Mouse (Mus musculus) neural tube, embryonic 14.5 days (tissue): ENCODE results near the gene Higd1a. TPM values are rescaled to one million over a fixed set of nuclear protein-coding genes. Genes with fewer than 3 reads are reported as not detected.

Experiments used
- ATAC-seq: fragments of 200-750 bp; cut with Nextera tagmentation; 2 replicates; pipeline ENCODE4 v1.8.0; 2017; ENCODE audit warnings: low read depth, mild to moderate bottlenecking, moderate TSS enrichment, moderate library complexity
- H3K27ac ChIP-seq: fragments of 300-500 bp; sonication (generic); 2 replicates; pipeline ENCODE4 v1.5.1; 2014; ENCODE audit warnings: low read depth, mild to moderate bottlenecking, control low read depth, low read length, moderate library complexity, mixed read lengths
- H3K27me3 ChIP-seq: fragments of 300-500 bp; sonication (generic); 2 replicates; pipeline ENCODE4 v1.6.1; 2014; ENCODE audit warnings: low read length; ENCODE audit not compliant: control insufficient read depth, insufficient read depth
- H3K36me3 ChIP-seq: fragments of 300-500 bp; sonication (generic); 2 replicates; pipeline ENCODE4 v1.6.1; 2014; ENCODE audit warnings: low read length, mixed read lengths; ENCODE audit not compliant: control insufficient read depth, insufficient read depth
- H3K4me1 ChIP-seq: fragments of 300-500 bp; sonication (generic); 2 replicates; pipeline ENCODE4 v1.6.1; 2014; ENCODE audit warnings: low read length; ENCODE audit not compliant: control insufficient read depth, insufficient read depth
- H3K4me2 ChIP-seq: fragments of 300-500 bp; sonication (generic); 2 replicates; pipeline ENCODE4 v1.6.1; 2014; ENCODE audit warnings: mild to moderate bottlenecking, low read depth, low read length, control low read depth
- H3K4me3 ChIP-seq: fragments of 300-500 bp; sonication (generic); 2 replicates; pipeline ENCODE4 v1.5.1; 2014; ENCODE audit warnings: low read depth, low read length, control low read depth, mixed read lengths
- H3K9ac ChIP-seq: fragments of 300-500 bp; sonication (generic); replicated peaks from 2 replicates; pipeline ENCODE4 v1.6.1; 2014; ENCODE audit warnings: low read depth, mild to moderate bottlenecking, control low read depth, low read length, mixed read lengths
- H3K9me3 ChIP-seq: fragments of 300-500 bp; sonication (generic); 2 replicates; pipeline ENCODE4 v1.6.1; 2016; ENCODE audit warnings: low read length; ENCODE audit not compliant: control insufficient read depth
- WGBS: fragments of 180-500 bp; shearing (Covaris S2); extraction: QIAGEN DNeasy Blood & Tissue Kit; methylation state at CpG from one replicate; pipeline ENCODE4 v1.1.7; 2014; 5-methylcytosine and 5-hydroxymethylcytosine counted together
- polyA plus RNA-seq: library from polyadenylated mRNA; unstranded; fragments of >200 nt; fragmentation: Nextera tagmentation; extraction: Ambion mirVana; gene quantifications from 2 replicates; pipeline ENCODE4 v1.2.1, GENCODE M21; 2014

Gene Higd1a
- polyA plus RNA-seq, 1 experiment from 2014 or later, result 159 TPM

GRCm38 (mm10) chr9:121868236-121868635 lies 10.1 kb upstream of the Higd1a start:
- no peak overlapping the region for H3K9ac ChIP-seq
- H3K4me3 ChIP-seq, result no peak overlapping the region
- no peak overlapping the region for H3K4me2 ChIP-seq
- 87% methylated on average over 6 of the region's 6 CpGs for WGBS
- ATAC-seq, result no peak
- H3K9me3 ChIP-seq, result no peaks in the 10 kb centered on the region
- H3K4me1 ChIP-seq, result 0 out of 2 replicates have a peak, but pooled peaks cover 3% of the 10 kb centered on the region
- no peaks in the 10 kb centered on the region for H3K27me3 ChIP-seq
- H3K36me3 ChIP-seq, result no peaks in the 10 kb centered on the region
- H3K27ac ChIP-seq, result no peak overlapping the region

- H3K4me1 ChIP-seq, result 0 out of 2 replicates have a peak, but pooled peaks cover 3% of the 10 kb centered on the region
- 92% methylated on average over 6 of the region's 6 CpGs for WGBS
- H3K9me3 ChIP-seq, result no peaks in the 10 kb centered on the region
- no peak for ATAC-seq
- no peak overlapping the region for H3K4me3 ChIP-seq
- no peak overlapping the region for H3K9ac ChIP-seq
- no peaks in the 10 kb centered on the region for H3K36me3 ChIP-seq
- H3K4me2 ChIP-seq, result no peak overlapping the region
- no peaks in the 10 kb centered on the region for H3K27me3 ChIP-seq
- H3K27ac ChIP-seq, result no peak overlapping the region
Measured at GRCm38 (mm10) chr9:121867632-121868031, 9.5 kb upstream of the Higd1a start.

GRCm38 (mm10) chr9:121865425-121866008 lies 7.4 kb upstream of the Higd1a start:
- H3K9ac ChIP-seq, result no peak overlapping the region
- no peaks in the 10 kb centered on the region for H3K27me3 ChIP-seq
- no peaks in the 10 kb centered on the region for H3K36me3 ChIP-seq
- H3K4me2 ChIP-seq, result no peak overlapping the region
- H3K27ac ChIP-seq, result no peak overlapping the region
- 0 out of 2 replicates have a peak, but pooled peaks cover 3% of the 10 kb centered on the region for H3K4me1 ChIP-seq
- no peaks in the 10 kb centered on the region for H3K9me3 ChIP-seq
- peak; percentile 60; the same call in 1 of the 2 replicates for ATAC-seq
- 20% methylated on average over 3 of the region's 3 CpGs for WGBS
- H3K4me3 ChIP-seq, result no peak overlapping the region

DNA sequence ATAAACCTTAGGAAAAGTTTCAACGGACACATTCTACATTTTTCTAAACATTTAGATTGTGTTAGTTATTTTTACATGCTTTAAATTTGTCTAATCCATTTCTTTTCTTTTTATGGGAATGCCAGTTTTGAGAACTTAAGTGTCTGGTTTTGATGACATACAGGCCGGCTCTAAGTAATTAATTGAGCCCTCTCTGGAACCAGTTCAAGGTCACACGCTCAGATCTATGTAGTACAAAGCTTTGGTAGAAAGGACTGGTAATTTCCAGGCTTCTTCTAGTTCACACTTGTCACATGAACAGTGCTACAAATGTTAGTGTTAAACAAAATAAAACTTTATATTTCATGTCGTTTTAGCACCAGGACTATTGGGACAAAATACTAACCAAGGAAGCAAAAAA lies 6.7 kb upstream of the Higd1a start:
- WGBS, result 75% methylated on average over 4 of the region's 4 CpGs
- Histone ChIP-seq H3K9me3 (no peaks in the 10 kb centered on the region), H3K4me3 (no peak overlapping the region), H3K9ac (no peak overlapping the region), H3K27me3 (no peaks in the 10 kb centered on the region), H3K36me3 (no peaks in the 10 kb centered on the region), H3K4me1 (0 out of 2 replicates have a peak, but pooled peaks cover 3% of the 10 kb centered on the region), H3K4me2 (no peak overlapping the region), H3K27ac (no peak overlapping the region)
- no peak for ATAC-seq

DNA sequence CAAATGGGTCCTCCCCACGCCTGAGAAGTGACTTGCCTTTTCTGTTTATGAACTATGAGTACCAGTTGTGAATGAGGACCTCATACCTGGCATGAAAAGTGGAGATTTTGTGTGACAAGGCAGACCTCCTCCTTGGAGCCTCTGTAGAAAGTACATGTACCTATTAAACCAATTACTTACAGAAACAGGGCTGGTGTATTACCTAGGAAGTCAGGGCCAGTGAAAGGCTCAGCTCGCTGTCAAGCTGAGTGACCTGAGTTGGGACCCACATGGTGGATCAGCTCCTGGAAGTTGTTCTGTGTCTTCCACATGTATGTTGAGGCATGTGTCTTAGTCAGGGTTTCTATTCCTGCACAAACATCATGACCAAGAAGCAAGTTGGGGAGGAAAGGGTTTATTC lies 2.8 kb upstream of the Higd1a start:
- Histone ChIP-seq H3K4me2 (no peak overlapping the region), H3K4me1 (0 out of 2 replicates have a peak, but pooled peaks cover 3% of the 10 kb centered on the region), H3K9ac (no peak overlapping the region), H3K27me3 (no peaks in the 10 kb centered on the region), H3K9me3 (no peaks in the 10 kb centered on the region), H3K27ac (no peak overlapping the region), H3K4me3 (no peak overlapping the region), H3K36me3 (no peaks in the 10 kb centered on the region)
- 88% methylated on average over 2 of the region's 2 CpGs for WGBS
- ATAC-seq, result no peak

- WGBS, result 95% methylated on average over 2 of the region's 2 CpGs
Measured at GRCm38 (mm10) chr9:121859345-121859744, 1.2 kb upstream of the Higd1a start.

DNA sequence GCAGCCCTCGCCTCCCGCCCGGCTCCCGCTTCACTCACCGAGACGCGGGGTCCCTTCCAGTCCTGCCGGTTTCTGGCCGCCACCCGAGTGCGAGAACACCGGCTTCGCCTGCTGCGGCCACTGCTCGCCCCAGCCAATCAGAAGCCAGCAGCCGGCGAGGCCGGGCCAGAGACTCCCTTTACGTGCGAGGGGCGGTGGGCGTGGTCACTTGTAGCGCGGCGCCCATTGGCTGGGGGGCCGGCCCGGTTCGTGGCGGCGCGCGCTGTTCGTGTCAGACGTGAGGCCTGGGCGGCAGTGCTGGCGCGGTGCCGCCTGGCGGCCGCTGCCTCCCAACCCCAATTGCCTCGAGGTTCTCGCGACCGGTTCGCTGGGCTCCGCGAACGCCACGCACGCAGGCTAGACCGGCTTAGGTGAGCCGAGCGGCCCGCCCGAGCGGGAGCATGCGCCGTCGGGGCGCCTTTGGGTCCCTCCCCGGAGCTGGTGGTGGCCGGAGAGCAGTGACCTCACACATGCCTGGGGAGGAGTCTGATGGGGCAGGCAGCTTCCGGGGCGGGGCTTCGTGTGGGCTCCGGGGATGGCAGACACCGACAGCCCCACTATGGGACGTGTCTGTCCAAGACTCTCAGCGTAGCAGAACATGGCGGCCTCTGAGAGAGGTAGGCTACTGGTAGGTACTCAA lies 549 bp downstream of the Higd1a start:
- H3K36me3 ChIP-seq, result no peaks in the 10 kb centered on the region
- WGBS, result under 1% methylated on average over 69 of the region's 70 CpGs

More at GRCm38 (mm10) chr9:121859345-121859744, 1.2 kb upstream of the Higd1a start:
- H3K4me3 ChIP-seq, result no peak overlapping the region
- no peaks in the 10 kb centered on the region for H3K27me3 ChIP-seq
- H3K36me3 ChIP-seq, result no peaks in the 10 kb centered on the region
- ATAC-seq, result no peak
- H3K9ac ChIP-seq, result no peak overlapping the region
- H3K4me1 ChIP-seq, result no peaks in the 10 kb centered on the region
- no peak overlapping the region for H3K4me2 ChIP-seq
- H3K9me3 ChIP-seq, result no peaks in the 10 kb centered on the region
- no peak overlapping the region for H3K27ac ChIP-seq

DNA sequence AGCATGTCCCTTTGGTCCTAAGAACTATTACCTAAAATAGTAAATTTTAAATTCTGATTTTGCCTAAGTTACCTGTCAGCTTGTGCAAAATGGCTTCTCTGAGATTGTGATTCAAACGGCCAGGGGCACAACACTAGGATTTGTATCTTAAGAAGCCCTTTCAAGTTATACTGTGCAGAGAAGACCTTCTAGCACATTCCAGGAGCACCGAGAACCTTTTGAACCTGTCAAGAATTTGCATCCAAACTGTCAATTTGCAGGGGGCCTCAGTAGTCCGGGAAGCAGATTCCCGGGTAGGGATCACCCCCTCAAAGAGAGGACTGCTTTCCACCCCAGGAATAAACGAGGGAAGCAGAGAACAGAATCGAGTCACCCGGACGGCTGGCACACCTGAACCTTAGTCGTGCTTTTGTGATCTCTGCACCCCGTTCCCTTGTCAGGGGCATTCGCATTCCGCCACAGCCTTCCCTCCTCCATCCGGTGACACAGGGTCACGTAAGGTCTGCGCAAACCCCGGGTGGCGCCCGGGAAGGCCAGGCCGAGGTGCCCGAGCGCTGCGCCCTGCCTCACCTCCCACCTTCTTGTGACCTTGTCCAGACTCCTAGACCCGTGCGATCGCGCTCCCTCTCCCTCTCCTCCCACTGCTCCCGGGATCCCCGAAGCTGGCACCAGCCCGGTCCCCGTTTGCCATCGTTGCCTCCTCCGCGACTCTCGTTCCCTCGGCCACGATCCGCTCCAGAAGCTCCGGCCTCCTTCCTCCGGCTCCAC lies 1.3 kb downstream of the Higd1a start:
- 2% methylated on average over 35 of the region's 39 CpGs for WGBS
- Histone ChIP-seq H3K9ac (peak overlapping the region; percentile 84), H3K27ac (peak overlapping the region; percentile 95), H3K4me2 (peak overlapping the region; percentile 73), H3K9me3 (no peaks in the 10 kb centered on the region), H3K4me1 (no peaks in the 10 kb centered on the region), H3K36me3 (no peaks in the 10 kb centered on the region), H3K4me3 (peak overlapping the region; percentile 78), H3K27me3 (no peaks in the 10 kb centered on the region)
- ATAC-seq, result peak; percentile 15

More for the DNA sequence above, 549 bp downstream of the Higd1a start:
- H3K4me1 ChIP-seq, result no peaks in the 10 kb centered on the region
- ATAC-seq, result peak; percentile 98
- H3K4me2 ChIP-seq, result peak overlapping the region; percentile 73
- H3K9ac ChIP-seq, result peak overlapping the region; percentile 84
- peak overlapping the region; percentile 78 for H3K4me3 ChIP-seq
- H3K9me3 ChIP-seq, result no peaks in the 10 kb centered on the region
- H3K27me3 ChIP-seq, result no peaks in the 10 kb centered on the region
- peak overlapping the region; percentile 95 for H3K27ac ChIP-seq

DNA sequence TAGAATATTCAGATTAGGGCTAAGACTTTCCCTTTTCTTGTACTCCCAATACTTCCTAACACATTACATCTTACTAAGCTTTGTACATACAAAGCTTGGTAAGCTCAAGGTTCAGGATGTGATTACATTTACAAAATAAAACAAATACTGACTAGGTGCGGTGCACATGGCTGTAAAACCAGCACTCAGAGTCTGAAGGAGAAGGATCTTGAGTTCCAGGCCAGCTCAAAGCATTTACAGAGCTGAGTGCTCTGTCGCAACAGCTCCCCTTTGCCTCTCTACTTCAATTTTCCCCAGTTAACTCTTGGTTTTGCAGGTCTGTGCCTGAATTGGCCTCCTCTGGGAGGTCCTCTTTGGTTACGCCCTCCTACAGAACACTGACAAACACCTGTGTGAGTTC lies 3.9 kb downstream of the Higd1a start:
- Histone ChIP-seq H3K9me3 (no peaks in the 10 kb centered on the region), H3K27ac (no peak overlapping the region), H3K9ac (no peak overlapping the region), H3K4me2 (no peak overlapping the region), H3K4me3 (no peak overlapping the region), H3K36me3 (no peaks in the 10 kb centered on the region; the same call in 1 of the 2 replicates), H3K27me3 (no peaks in the 10 kb centered on the region), H3K4me1 (no peaks in the 10 kb centered on the region)
- 98% methylated on average over 3 of the region's 3 CpGs for WGBS
- ATAC-seq, result no peak
